Mouse (Mus musculus) neural tube, embryonic 15.5 days (tissue): ENCODE measurements at regions not wholly inside any gene's neighbourhood (a gene's known extent, or its start where the extent isn't known, plus 50 kb on each side); places are given as distances from the start of the nearest gene placed in this dataset.

Experiments used
- ATAC-seq: fragments of 200-750 bp; cut with Nextera tagmentation; 2 replicates; pipeline ENCODE4 v1.8.0; 2017; ENCODE audit warnings: mild to moderate bottlenecking, moderate TSS enrichment, moderate library complexity; ENCODE audit not compliant: low FRiP score
- H3K27ac ChIP-seq: fragments of 300-500 bp; sonication (generic); replicated peaks from 2 replicates; pipeline ENCODE4 v1.5.1; 2015; ENCODE audit warnings: mild to moderate bottlenecking, inconsistent platforms
- H3K27me3 ChIP-seq: fragments of 300-500 bp; sonication (generic); replicated peaks from 2 replicates; pipeline ENCODE4 v1.6.1; 2015; ENCODE audit warnings: inconsistent platforms
- H3K36me3 ChIP-seq: fragments of 300-500 bp; sonication (generic); 2 replicates; pipeline ENCODE4 v1.6.1; 2015; ENCODE audit warnings: inconsistent platforms
- H3K4me1 ChIP-seq: fragments of 300-500 bp; sonication (generic); 2 replicates; pipeline ENCODE4 v1.6.1; 2015; ENCODE audit warnings: inconsistent platforms
- H3K4me2 ChIP-seq: fragments of 300-500 bp; sonication (generic); 2 replicates; pipeline ENCODE4 v1.6.1; 2015; ENCODE audit warnings: inconsistent platforms, mild to moderate bottlenecking, moderate library complexity
- H3K4me3 ChIP-seq: fragments of 300-500 bp; sonication (generic); replicated peaks from 2 replicates; pipeline ENCODE4 v1.5.1; 2015; ENCODE audit warnings: mild to moderate bottlenecking, inconsistent platforms
- H3K9ac ChIP-seq: fragments of 300-500 bp; sonication (generic); replicated peaks from 2 replicates; pipeline ENCODE4 v1.6.1; 2015; ENCODE audit warnings: mild to moderate bottlenecking, inconsistent platforms
- H3K9me3 ChIP-seq: fragments of 300-500 bp; sonication (generic); replicated peaks from 2 replicates; pipeline ENCODE4 v1.6.1; 2016; ENCODE audit warnings: inconsistent platforms
- WGBS: fragments of 180-500 bp; shearing (Covaris S2); methylation state at CpG from one replicate; pipeline ENCODE4 v1.1.7; 2015; ENCODE audit warnings: mixed read lengths; 5-methylcytosine and 5-hydroxymethylcytosine counted together

GRCm38 (mm10) chr14:85965139-85965538, 1175.9 kb downstream of the Diaph3 start:
- no peak for ATAC-seq
- Histone ChIP-seq H3K36me3 (no peaks in the 10 kb centered on the region), H3K9me3 (no peaks in the 10 kb centered on the region), H3K9ac (no peak overlapping the region), H3K4me1 (no peaks in the 10 kb centered on the region), H3K4me2 (no peak overlapping the region), H3K27me3 (no peaks in the 10 kb centered on the region), H3K4me3 (no peak overlapping the region), H3K27ac (no peak overlapping the region)
- WGBS = 61% methylated on average over 2 of the region's 2 CpGs

- no peak overlapping the region for H3K27ac ChIP-seq
- no peak overlapping the region for H3K9ac ChIP-seq
- WGBS = 76% methylated on average over 3 of the region's 3 CpGs
- no peak overlapping the region for H3K4me2 ChIP-seq
- H3K36me3 ChIP-seq = no peaks in the 10 kb centered on the region
- H3K27me3 ChIP-seq = no peaks in the 10 kb centered on the region
- H3K4me3 ChIP-seq = no peak overlapping the region
- no peaks in the 10 kb centered on the region for H3K4me1 ChIP-seq
- ATAC-seq = no peak
- no peaks in the 10 kb centered on the region for H3K9me3 ChIP-seq
Measured at GRCm38 (mm10) chr14:85945707-85946313, 1195.2 kb downstream of the Diaph3 start.

- Histone ChIP-seq H3K36me3 (no peaks in the 10 kb centered on the region), H3K4me1 (no peaks in the 10 kb centered on the region), H3K9ac (no peak overlapping the region), H3K4me2 (no peak overlapping the region), H3K27me3 (no peaks in the 10 kb centered on the region), H3K27ac (no peak overlapping the region), H3K4me3 (no peak overlapping the region), H3K9me3 (no peaks in the 10 kb centered on the region)
- no peak for ATAC-seq
- WGBS = 79% methylated on average over 4 of the region's 4 CpGs
Measured at GRCm38 (mm10) chr14:85942792-85943191, 1198.2 kb downstream of the Diaph3 start.

- no peak for ATAC-seq
- no peak overlapping the region for H3K4me2 ChIP-seq
- H3K9me3 ChIP-seq = no peaks in the 10 kb centered on the region
- H3K4me3 ChIP-seq = no peak overlapping the region
- H3K36me3 ChIP-seq = no peaks in the 10 kb centered on the region
- no peak overlapping the region for H3K9ac ChIP-seq
- WGBS = 95% methylated on average over 1 of the region's 1 CpGs
- H3K27ac ChIP-seq = no peak overlapping the region
- H3K27me3 ChIP-seq = no peaks in the 10 kb centered on the region
- H3K4me1 ChIP-seq = no peaks in the 10 kb centered on the region
Measured at GRCm38 (mm10) chr14:85940585-85940984, 1200.5 kb downstream of the Diaph3 start.

GRCm38 (mm10) chr14:85935091-85935490, 1205.9 kb downstream of the Diaph3 start:
- Histone ChIP-seq H3K36me3 (no peaks in the 10 kb centered on the region), H3K4me1 (no peaks in the 10 kb centered on the region), H3K9me3 (no peaks in the 10 kb centered on the region), H3K4me2 (no peak overlapping the region), H3K9ac (no peak overlapping the region), H3K27me3 (no peaks in the 10 kb centered on the region), H3K27ac (no peak overlapping the region), H3K4me3 (no peak overlapping the region)
- no peak for ATAC-seq
- WGBS = 85% methylated on average over 2 of the region's 2 CpGs

GRCm38 (mm10) chr14:85930387-85930786, 1210.6 kb downstream of the Diaph3 start:
- H3K9me3 ChIP-seq = no peaks in the 10 kb centered on the region
- H3K27ac ChIP-seq = no peak overlapping the region
- no peak overlapping the region for H3K4me2 ChIP-seq
- H3K4me3 ChIP-seq = no peak overlapping the region
- ATAC-seq = no peak
- no peaks in the 10 kb centered on the region for H3K36me3 ChIP-seq
- 80% methylated on average over 5 of the region's 5 CpGs for whole genome bisulfite sequencing
- no peaks in the 10 kb centered on the region for H3K4me1 ChIP-seq
- no peak overlapping the region for H3K9ac ChIP-seq
- H3K27me3 ChIP-seq = no peaks in the 10 kb centered on the region

- H3K9ac ChIP-seq = no peak overlapping the region
- no peaks in the 10 kb centered on the region for H3K27me3 ChIP-seq
- ATAC-seq = no peak
- WGBS = 41% methylated on average over 4 of the region's 4 CpGs
- H3K27ac ChIP-seq = no peak overlapping the region
- no peaks in the 10 kb centered on the region for H3K36me3 ChIP-seq
- H3K4me1 ChIP-seq = no peaks in the 10 kb centered on the region
- H3K4me2 ChIP-seq = no peak overlapping the region
- no peaks in the 10 kb centered on the region for H3K9me3 ChIP-seq
- no peak overlapping the region for H3K4me3 ChIP-seq
Measured at GRCm38 (mm10) chr14:85918894-85919293, 1222.1 kb downstream of the Diaph3 start.

- no peaks in the 10 kb centered on the region for H3K36me3 ChIP-seq
- no peak overlapping the region for H3K4me3 ChIP-seq
- ATAC-seq = no peak
- H3K27ac ChIP-seq = no peak overlapping the region
- H3K4me1 ChIP-seq = no peaks in the 10 kb centered on the region
- no peak overlapping the region for H3K9ac ChIP-seq
- H3K9me3 ChIP-seq = no peaks in the 10 kb centered on the region
- 70% methylated on average over 2 of the region's 2 CpGs for WGBS
- H3K27me3 ChIP-seq = no peaks in the 10 kb centered on the region
- no peak overlapping the region for H3K4me2 ChIP-seq
Measured at GRCm38 (mm10) chr14:85915761-85916160, 1225.3 kb downstream of the Diaph3 start.

- H3K27ac ChIP-seq = no peak overlapping the region
- H3K9ac ChIP-seq = no peak overlapping the region
- ATAC-seq = no peak
- H3K4me1 ChIP-seq = no peaks in the 10 kb centered on the region
- no peak overlapping the region for H3K4me2 ChIP-seq
- no peaks in the 10 kb centered on the region for H3K27me3 ChIP-seq
- WGBS = 83% methylated on average over 1 of the region's 1 CpGs
- H3K36me3 ChIP-seq = no peaks in the 10 kb centered on the region
- H3K9me3 ChIP-seq = no peaks in the 10 kb centered on the region
- no peak overlapping the region for H3K4me3 ChIP-seq
Measured at GRCm38 (mm10) chr14:85897890-85898289, 1243.1 kb downstream of the Diaph3 start.

GRCm38 (mm10) chr14:85861371-85861951, 1279.6 kb downstream of the Diaph3 start:
- no peaks in the 10 kb centered on the region for H3K4me1 ChIP-seq
- no peak overlapping the region for H3K4me3 ChIP-seq
- WGBS = 66% methylated on average over 3 of the region's 3 CpGs
- ATAC-seq = no peak
- no peak overlapping the region for H3K27ac ChIP-seq
- no peaks in the 10 kb centered on the region for H3K9me3 ChIP-seq
- no peak overlapping the region for H3K4me2 ChIP-seq
- no peak overlapping the region for H3K9ac ChIP-seq
- H3K36me3 ChIP-seq = no peaks in the 10 kb centered on the region
- no peaks in the 10 kb centered on the region for H3K27me3 ChIP-seq

GRCm38 (mm10) chr14:85849490-85849889, 1291.5 kb downstream of the Diaph3 start:
- no peak for ATAC-seq
- 93% methylated on average over 1 of the region's 1 CpGs for WGBS
- Histone ChIP-seq H3K27me3 (no peaks in the 10 kb centered on the region), H3K9ac (no peak overlapping the region), H3K27ac (no peak overlapping the region), H3K36me3 (no peaks in the 10 kb centered on the region), H3K4me2 (no peak overlapping the region), H3K4me1 (no peaks in the 10 kb centered on the region), H3K4me3 (no peak overlapping the region), H3K9me3 (no peaks in the 10 kb centered on the region)

- H3K27me3 ChIP-seq = no peaks in the 10 kb centered on the region
- no peak overlapping the region for H3K27ac ChIP-seq
- H3K9me3 ChIP-seq = no peaks in the 10 kb centered on the region
- no peak overlapping the region for H3K9ac ChIP-seq
- no peak for ATAC-seq
- H3K36me3 ChIP-seq = no peaks in the 10 kb centered on the region
- no peak overlapping the region for H3K4me2 ChIP-seq
- WGBS = 90% methylated on average over 2 of the region's 2 CpGs
- no peaks in the 10 kb centered on the region for H3K4me1 ChIP-seq
- H3K4me3 ChIP-seq = no peak overlapping the region
Measured at GRCm38 (mm10) chr14:85835494-85835893, 1305.5 kb downstream of the Diaph3 start.
